Mouse (Mus musculus) thymus, postnatal 25 days (tissue): ENCODE results near the gene Manba.
A peak's percentile ranks its signal among the peaks of the same experiment; 100 is the strongest.
"Not testable (repeated sequence)": the region's sequence is repeated elsewhere in the genome, so short reads cannot be mapped to it uniquely, and the experiment has no call there.

Experiments used
- DNase-seq: peaks from one replicate; pipeline ENCODE4 v3.0.0; 2022

The Manba gene

GRCm38 (mm10) chr3:135489865-135490520, 4.6 kb downstream of the Manba start:
- DNase-seq = no peak

- DNase-seq = no peak
Observed at GRCm38 (mm10) chr3:135491102-135491501, 5.7 kb downstream of the Manba start.

- not testable (repeated sequence) for DNase-seq
Observed at GRCm38 (mm10) chr3:135493320-135493719, 7.9 kb downstream of the Manba start.

GRCm38 (mm10) chr3:135497956-135498355, 12.5 kb downstream of the Manba start:
- DNase-seq = not testable (repeated sequence)

GRCm38 (mm10) chr3:135498891-135499290, 13.5 kb downstream of the Manba start:
- DNase-seq = no peak

GRCm38 (mm10) chr3:135503160-135503559, 17.7 kb downstream of the Manba start:
- no peak for DNase-seq

- peak; percentile 81 for DNase-seq
Observed at GRCm38 (mm10) chr3:135505369-135505909, 20.0 kb downstream of the Manba start.

GRCm38 (mm10) chr3:135505916-135506482, 20.6 kb downstream of the Manba start:
- no peak for DNase-seq

GRCm38 (mm10) chr3:135507506-135507905, 22.1 kb downstream of the Manba start:
- no peak for DNase-seq

GRCm38 (mm10) chr3:135508191-135508590, 22.8 kb downstream of the Manba start:
- DNase-seq = no peak

GRCm38 (mm10) chr3:135510372-135510771, 25.0 kb downstream of the Manba start:
- no peak for DNase-seq

- peak; percentile 27 for DNase-seq
Observed at GRCm38 (mm10) chr3:135511683-135512082, 26.3 kb downstream of the Manba start.

GRCm38 (mm10) chr3:135513270-135513669, 27.9 kb downstream of the Manba start:
- peak; percentile 17 for DNase-seq

GRCm38 (mm10) chr3:135513800-135514425, 28.5 kb downstream of the Manba start:
- peak; percentile 16 for DNase-seq

GRCm38 (mm10) chr3:135515246-135515645, 29.8 kb downstream of the Manba start:
- DNase-seq = peak; percentile 38

- DNase-seq = no peak
Observed at GRCm38 (mm10) chr3:135516891-135517290, 31.5 kb downstream of the Manba start.

- no peak for DNase-seq
Observed at GRCm38 (mm10) chr3:135518882-135519281, 33.5 kb downstream of the Manba start.

- DNase-seq = no peak
Observed at GRCm38 (mm10) chr3:135519584-135519983, 34.2 kb downstream of the Manba start.

GRCm38 (mm10) chr3:135521963-135522362, 36.6 kb downstream of the Manba start:
- DNase-seq = no peak

GRCm38 (mm10) chr3:135522618-135523355, 37.4 kb downstream of the Manba start:
- no peak for DNase-seq

GRCm38 (mm10) chr3:135524900-135525299, 39.5 kb downstream of the Manba start:
- DNase-seq = not testable (repeated sequence)

- no peak for DNase-seq
Observed at GRCm38 (mm10) chr3:135529670-135530069, 44.3 kb downstream of the Manba start.

GRCm38 (mm10) chr3:135531762-135532161, 46.4 kb downstream of the Manba start:
- DNase-seq = no peak
